Mouse (Mus musculus) lung, embryonic 15.5 days (tissue): Measurements from ENCODE around the gene Neurog1. TPM values are rescaled to one million over a fixed set of nuclear protein-coding genes. Genes with fewer than 3 reads are reported as not detected.

Experiments used
- ATAC-seq: fragments of 200-750 bp; cut with Nextera tagmentation; 2 replicates; pipeline ENCODE4 v1.8.0; 2017; ENCODE audit warnings: moderate number of reproducible peaks, borderline replicate concordance; ENCODE audit not compliant: low FRiP score, low TSS enrichment; ENCODE audit errors: extremely low read depth
- H3K27ac ChIP-seq: fragments of 300-500 bp; sonication (generic); 2 replicates; pipeline ENCODE4 v1.5.1; 2015; ENCODE audit warnings: moderate library complexity, mild to moderate bottlenecking, inconsistent platforms
- H3K27me3 ChIP-seq: fragments of 300-500 bp; sonication (generic); 2 replicates; pipeline ENCODE4 v1.6.1; 2015; ENCODE audit warnings: inconsistent platforms
- H3K36me3 ChIP-seq: fragments of 300-500 bp; sonication (generic); 2 replicates; pipeline ENCODE4 v1.6.1; 2015; ENCODE audit warnings: inconsistent platforms
- H3K4me1 ChIP-seq: fragments of 300-500 bp; sonication (generic); 2 replicates; pipeline ENCODE4 v1.6.1; 2015; ENCODE audit warnings: inconsistent platforms
- H3K4me2 ChIP-seq: fragments of 300-500 bp; sonication (generic); 2 replicates; pipeline ENCODE4 v1.6.1; 2015; ENCODE audit warnings: inconsistent platforms, mild to moderate bottlenecking, moderate library complexity
- H3K4me3 ChIP-seq: fragments of 300-500 bp; sonication (generic); 2 replicates; pipeline ENCODE4 v1.5.1; 2015; ENCODE audit warnings: mild to moderate bottlenecking, inconsistent platforms
- H3K9ac ChIP-seq: fragments of 300-500 bp; sonication (generic); 2 replicates; pipeline ENCODE4 v1.6.1; 2015; ENCODE audit warnings: inconsistent platforms
- H3K9me3 ChIP-seq: fragments of 300-500 bp; sonication (generic); 2 replicates; pipeline ENCODE4 v1.6.1; 2016; ENCODE audit warnings: inconsistent platforms
- WGBS: fragments of 180-500 bp; shearing (Covaris S2); methylation state at CpG from one replicate; pipeline ENCODE4 v1.1.7; 2015; 5-methylcytosine and 5-hydroxymethylcytosine counted together
- polyA plus RNA-seq: library from polyadenylated mRNA; unstranded; fragments of >200 nt; fragmentation: Nextera tagmentation; extraction: Ambion mirVana; gene quantifications from 2 replicates; pipeline ENCODE4 v1.2.1, GENCODE M21; 2015

Neurog1 gene
- polyA plus RNA-seq, 1 experiment from 2014 or later, result not detected

DNA sequence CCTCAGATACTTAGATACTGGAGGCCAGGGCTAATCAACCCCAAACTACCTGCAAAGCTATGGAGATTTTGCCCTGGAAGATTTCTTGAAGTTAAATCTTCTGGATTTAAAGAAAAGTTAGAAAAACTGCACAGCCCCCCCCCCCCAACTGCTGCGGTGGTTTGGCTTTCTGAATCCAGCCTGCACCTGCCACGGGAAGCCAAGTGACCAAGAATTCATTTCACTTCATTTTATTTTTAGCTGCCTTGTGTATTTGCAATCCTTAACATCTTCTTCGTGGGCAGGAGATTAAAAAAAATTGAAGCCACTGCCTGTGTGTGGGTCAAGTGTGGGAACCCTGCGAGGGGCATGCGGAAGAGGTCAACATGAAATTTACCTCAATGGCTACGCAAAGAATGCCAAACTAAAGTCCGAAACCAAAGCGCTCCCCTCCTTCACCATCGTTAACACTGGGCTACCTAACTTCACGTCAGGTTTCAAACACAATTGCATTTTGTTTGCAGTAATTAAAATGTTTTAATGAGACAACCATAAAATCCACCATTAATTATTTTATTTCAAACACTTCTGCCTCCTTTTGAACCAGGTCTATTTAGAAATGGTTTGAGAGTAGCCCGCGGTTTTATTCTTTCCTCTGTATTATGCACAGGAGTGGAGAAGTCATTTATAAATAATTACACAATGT, 5.6 kb upstream of the Neurog1 start:
- H3K9ac ChIP-seq, result no peak overlapping the region
- 6% methylated on average over 12 of the region's 12 CpGs for whole genome bisulfite sequencing
- peaks cover 98% of the 10 kb centered on the region for H3K27me3 ChIP-seq
- no peak for ATAC-seq
- H3K36me3 ChIP-seq, result no peaks in the 10 kb centered on the region
- H3K4me3 ChIP-seq, result no peak overlapping the region
- no peak overlapping the region for H3K4me2 ChIP-seq
- no peak overlapping the region for H3K27ac ChIP-seq
- no peaks in the 10 kb centered on the region for H3K9me3 ChIP-seq
- peaks cover 11% of the 10 kb centered on the region for H3K4me1 ChIP-seq

DNA sequence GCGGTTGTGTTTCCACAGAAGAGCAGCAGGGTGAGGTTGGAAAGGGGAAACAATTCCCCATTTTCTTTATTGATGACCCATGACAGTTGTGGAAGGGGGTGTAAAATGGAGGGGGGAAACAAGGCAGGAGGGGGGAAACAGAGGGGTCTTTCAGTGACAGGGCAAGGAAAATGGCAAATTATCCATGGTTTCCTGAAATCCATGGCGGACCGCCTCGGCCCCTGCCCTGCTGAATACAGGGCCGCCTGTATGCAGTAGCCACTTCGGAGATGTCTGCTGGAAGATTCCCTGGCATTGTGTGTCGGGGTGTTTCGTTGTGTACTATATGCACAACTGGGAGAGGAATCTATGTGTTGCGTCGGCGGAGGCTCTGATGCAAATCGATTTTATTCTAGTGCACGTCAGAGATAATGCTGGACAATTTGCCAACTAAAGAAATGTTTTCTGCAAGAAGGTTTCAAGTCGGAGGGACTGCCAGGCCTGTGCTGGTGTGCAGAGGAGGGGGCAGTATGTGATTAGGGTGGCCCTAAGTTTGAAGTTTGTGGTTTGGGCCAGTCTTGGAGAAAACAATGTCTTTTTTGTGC, 4.8 kb upstream of the Neurog1 start:
- Histone ChIP-seq H3K4me1 (peaks cover 16% of the 10 kb centered on the region), H3K9me3 (no peaks in the 10 kb centered on the region), H3K4me3 (no peak overlapping the region), H3K9ac (no peak overlapping the region), H3K4me2 (no peak overlapping the region), H3K36me3 (no peaks in the 10 kb centered on the region), H3K27ac (no peak overlapping the region), H3K27me3 (peaks cover 100% of the 10 kb centered on the region)
- ATAC-seq, result no peak
- 10% methylated on average over 14 of the region's 14 CpGs for WGBS

DNA sequence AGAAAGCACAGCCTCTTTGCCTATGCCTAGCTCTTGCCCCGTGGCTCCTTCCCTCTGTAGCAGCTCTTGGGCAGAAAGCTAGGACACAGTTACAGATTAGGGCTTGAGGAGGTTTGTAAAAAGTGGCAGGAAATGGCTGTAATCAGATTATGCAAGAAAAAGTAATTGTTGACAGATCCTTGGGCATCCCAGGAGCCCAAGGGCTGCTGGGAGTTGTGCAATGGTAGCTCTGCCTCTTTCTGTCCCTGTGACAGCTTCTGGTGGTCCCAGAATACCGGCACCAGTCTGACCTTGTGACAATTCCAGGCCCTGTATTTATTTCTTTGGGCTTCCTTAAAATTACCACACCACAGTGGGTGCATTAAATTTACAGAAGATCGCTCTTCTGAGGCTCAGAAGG, 1.4 kb upstream of the Neurog1 start:
- no peak overlapping the region for H3K27ac ChIP-seq
- no peak overlapping the region for H3K9ac ChIP-seq
- no peaks in the 10 kb centered on the region for H3K36me3 ChIP-seq
- 15% methylated on average over 3 of the region's 3 CpGs for WGBS
- ATAC-seq, result no peak
- H3K4me2 ChIP-seq, result no peak overlapping the region
- H3K4me3 ChIP-seq, result no peak overlapping the region
- peaks cover 100% of the 10 kb centered on the region for H3K27me3 ChIP-seq
- no peaks in the 10 kb centered on the region for H3K9me3 ChIP-seq
- H3K4me1 ChIP-seq, result peaks cover 12% of the 10 kb centered on the region

DNA sequence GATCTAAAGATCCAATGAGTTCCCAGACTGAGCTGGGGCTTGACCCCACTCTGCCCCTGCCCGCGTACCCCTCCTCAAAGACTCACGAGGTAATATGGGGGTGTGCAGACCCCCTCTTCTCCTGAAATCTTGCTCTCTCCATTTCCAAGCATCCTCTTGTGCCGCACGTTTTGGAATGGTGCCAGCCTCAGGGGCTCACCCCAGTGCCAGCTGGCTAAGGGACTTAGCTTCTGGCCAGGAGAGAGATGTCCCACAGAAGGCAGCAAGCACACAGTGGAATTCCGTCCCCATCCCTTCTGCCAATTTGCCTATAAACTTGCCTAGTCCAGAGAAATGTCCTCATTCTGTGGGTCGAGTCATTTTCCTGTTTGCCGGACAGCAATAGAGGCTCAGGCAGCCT, 820 bp upstream of the Neurog1 start:
- no peak overlapping the region for H3K4me2 ChIP-seq
- H3K9me3 ChIP-seq, result no peaks in the 10 kb centered on the region
- H3K9ac ChIP-seq, result no peak overlapping the region
- WGBS, result 8% methylated on average over 8 of the region's 8 CpGs
- H3K4me1 ChIP-seq, result peaks cover 12% of the 10 kb centered on the region
- no peak overlapping the region for H3K27ac ChIP-seq
- H3K27me3 ChIP-seq, result peaks cover 100% of the 10 kb centered on the region
- H3K36me3 ChIP-seq, result no peaks in the 10 kb centered on the region
- no peak for ATAC-seq
- H3K4me3 ChIP-seq, result peak overlapping the region; percentile 28; the same call in 1 of the 2 replicates

DNA sequence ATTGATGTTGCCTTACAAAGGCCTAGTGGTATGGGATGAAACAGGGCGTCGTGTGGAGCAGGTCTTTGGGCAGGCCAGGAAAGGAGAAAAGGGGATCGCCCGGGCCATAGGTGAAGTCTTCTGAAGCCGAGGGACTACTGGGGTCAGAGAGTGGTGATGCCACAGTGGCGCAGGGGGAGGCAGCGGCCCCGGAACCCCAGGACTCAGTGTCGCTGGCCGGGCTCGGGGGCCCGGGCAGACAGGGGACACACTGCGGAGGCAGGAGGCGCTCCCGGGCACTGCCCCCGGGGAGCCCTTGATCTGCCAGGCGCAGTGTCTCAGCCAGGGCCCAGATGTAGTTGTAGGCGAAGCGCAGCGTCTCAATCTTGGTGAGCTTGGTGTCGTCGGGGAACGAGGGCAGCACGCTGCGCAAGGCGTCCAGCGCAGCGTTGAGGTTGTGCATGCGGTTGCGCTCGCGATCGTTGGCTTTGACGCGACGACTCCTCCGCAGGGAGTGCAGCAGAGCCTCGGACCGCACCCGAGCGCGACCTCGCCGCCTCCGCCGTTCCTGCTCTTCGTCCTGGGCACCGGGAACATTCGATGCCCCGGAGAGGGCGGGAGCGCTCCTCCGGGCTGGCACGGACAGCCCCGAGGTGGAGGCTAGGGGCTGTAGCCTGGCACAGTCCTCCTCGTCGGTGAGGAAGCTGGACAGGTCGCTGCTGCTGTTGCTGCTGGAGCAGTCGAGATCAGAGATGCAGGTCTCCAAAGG, 613 bp downstream of the Neurog1 start:
- peaks cover 12% of the 10 kb centered on the region for H3K4me1 ChIP-seq
- no peaks in the 10 kb centered on the region for H3K36me3 ChIP-seq
- no peaks in the 10 kb centered on the region for H3K9me3 ChIP-seq
- WGBS, result 1% methylated on average over 59 of the region's 59 CpGs
- no peak for ATAC-seq
- H3K27ac ChIP-seq, result no peak overlapping the region
- H3K4me3 ChIP-seq, result peak overlapping the region; percentile 28; the same call in 1 of the 2 replicates
- H3K9ac ChIP-seq, result no peak overlapping the region
- H3K27me3 ChIP-seq, result peaks cover 100% of the 10 kb centered on the region
- peak overlapping the region; percentile 50; the same call in 1 of the 2 replicates for H3K4me2 ChIP-seq

DNA sequence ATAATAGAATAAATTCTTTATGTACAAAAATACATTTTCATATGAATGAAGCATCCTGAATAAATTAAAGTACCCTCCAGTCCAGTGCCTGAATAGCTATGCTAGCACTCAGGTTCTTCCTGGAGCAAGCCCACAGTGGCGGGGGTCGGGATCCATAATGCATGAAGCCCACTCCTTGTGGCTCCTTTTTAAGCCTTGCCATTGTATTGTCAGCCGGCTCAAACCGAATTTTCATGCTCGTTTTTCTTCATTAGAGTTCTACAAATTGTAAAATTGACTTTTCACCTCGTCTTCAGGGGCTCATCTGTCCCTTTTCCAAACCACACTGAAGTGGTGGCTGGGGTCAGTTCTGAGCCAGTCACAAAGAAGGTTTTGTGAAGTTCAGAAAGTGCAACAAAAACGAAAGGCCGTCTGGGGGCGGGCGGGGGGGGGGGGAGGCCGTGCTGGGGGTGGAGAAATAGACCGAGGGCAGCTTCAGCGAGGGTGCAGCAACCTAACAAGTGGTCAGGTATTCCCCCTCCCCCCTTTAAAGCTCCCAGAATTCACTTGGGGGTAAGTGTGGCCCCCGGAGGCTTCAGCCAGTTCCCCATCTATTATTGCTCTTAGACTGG, 1.3 kb downstream of the Neurog1 start:
- ATAC-seq, result no peak
- Histone ChIP-seq H3K4me1 (peaks cover 12% of the 10 kb centered on the region), H3K27ac (no peak overlapping the region), H3K9ac (no peak overlapping the region), H3K36me3 (no peaks in the 10 kb centered on the region), H3K9me3 (no peaks in the 10 kb centered on the region), H3K27me3 (peaks cover 100% of the 10 kb centered on the region), H3K4me3 (no peak overlapping the region), H3K4me2 (no peak overlapping the region)
- WGBS, result 2% methylated on average over 14 of the region's 14 CpGs

DNA sequence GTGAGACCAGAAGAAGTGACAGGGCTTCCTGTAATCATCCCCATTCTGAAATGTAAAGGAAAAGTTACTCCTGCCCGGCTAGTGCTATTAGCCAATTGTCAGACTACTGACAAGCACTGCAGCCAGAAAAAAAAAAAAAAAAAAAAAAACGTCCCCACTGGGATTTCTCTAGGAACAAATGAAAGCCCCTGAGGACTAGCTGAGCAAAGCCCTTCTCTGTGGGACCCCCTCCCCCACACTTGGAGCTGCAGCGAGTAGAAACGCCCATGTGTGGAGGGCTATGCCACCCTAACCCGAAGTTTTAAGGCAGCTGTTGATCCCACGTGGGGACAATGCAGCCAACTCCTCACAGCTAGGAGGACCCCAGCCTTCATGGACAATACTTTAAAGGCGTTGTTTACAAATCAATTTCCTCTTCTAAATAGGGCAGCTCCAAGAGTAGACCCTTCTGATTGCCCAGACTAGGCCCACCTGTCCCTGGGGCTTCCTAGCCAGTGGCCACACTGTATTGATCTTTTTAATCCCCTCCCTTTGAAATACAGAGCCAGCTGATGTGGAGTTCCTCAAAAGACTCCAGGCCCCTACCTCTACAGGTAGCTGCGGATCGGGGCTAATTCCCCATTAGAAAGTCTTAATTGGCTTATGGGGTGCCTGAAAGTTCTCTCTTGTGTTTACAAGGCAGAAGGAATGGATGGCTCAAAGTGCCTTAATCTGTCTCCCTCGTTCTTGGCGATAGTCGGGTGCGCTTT, 2.2 kb downstream of the Neurog1 start:
- H3K9me3 ChIP-seq, result no peaks in the 10 kb centered on the region
- H3K27ac ChIP-seq, result no peak overlapping the region
- H3K4me2 ChIP-seq, result no peak overlapping the region
- H3K27me3 ChIP-seq, result peaks cover 95% of the 10 kb centered on the region
- no peak overlapping the region for H3K9ac ChIP-seq
- peaks cover 12% of the 10 kb centered on the region for H3K4me1 ChIP-seq
- ATAC-seq, result no peak
- no peaks in the 10 kb centered on the region for H3K36me3 ChIP-seq
- H3K4me3 ChIP-seq, result no peak overlapping the region
- WGBS, result under 1% methylated on average over 13 of the region's 13 CpGs

DNA sequence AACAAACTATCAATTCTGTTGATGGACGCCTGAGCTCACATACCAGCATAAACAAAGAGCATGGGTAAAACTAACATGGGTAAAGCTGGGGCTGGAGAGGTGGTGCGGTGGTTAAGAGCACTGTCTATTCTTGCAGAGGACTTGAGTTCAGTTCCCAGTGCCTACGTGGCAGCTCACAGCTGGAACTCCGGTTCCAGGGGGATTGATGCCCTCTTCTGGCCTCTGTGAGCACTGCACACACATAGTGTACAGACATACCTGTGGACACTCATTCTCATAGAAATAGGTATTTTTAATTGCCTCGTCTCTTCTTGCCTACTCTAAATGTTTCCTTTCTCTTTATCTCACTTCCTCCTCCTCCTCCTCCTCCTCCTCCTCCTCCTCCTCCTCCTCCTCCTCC, 8.9 kb downstream of the Neurog1 start:
- ATAC-seq, result no peak
- H3K27me3 ChIP-seq, result peaks cover 28% of the 10 kb centered on the region
- no peaks in the 10 kb centered on the region for H3K36me3 ChIP-seq
- H3K9ac ChIP-seq, result no peak overlapping the region
- H3K4me2 ChIP-seq, result no peak overlapping the region
- WGBS, result 85% methylated on average over 5 of the region's 5 CpGs
- no peaks in the 10 kb centered on the region for H3K9me3 ChIP-seq
- no peak overlapping the region for H3K4me3 ChIP-seq
- H3K27ac ChIP-seq, result no peak overlapping the region
- H3K4me1 ChIP-seq, result 0 out of 2 replicates have a peak, but pooled peaks cover 7% of the 10 kb centered on the region

DNA sequence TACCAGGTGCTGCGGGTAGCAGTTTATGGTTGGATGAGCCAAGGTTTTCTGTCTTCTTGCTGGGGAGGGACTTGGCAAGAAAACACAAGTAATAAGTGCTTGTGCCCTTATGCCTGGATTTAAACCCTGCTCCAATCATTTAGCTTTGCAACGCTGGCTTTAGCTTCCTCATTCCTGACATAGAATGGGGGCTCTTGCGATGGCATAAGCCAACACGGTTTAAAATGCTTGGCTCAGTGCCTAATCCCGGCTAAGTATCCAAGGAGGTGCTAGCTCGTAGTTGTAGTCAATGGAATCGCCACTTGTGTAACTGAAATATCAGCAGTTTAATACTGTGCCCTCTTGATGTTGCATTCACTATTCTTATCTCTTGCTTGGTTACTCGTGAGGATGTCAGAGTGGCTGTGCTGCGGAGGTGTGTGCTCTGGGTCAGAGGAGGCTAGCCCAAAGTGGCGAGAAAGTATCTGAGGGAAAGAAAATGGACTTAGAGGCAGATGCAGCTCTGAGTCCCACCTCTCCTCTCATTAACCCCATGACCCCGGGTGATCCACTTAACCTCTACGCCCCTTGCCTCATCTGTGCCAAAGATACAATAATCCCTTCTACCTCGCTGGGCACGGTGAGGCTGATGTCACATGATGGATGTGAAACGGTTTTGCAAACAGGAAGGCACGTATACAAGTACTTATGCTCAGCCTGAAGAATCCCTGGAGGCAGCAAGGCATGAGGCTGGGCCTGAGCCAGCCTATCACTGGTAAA, 11.8 kb downstream of the Neurog1 start:
- Histone ChIP-seq H3K9me3 (no peaks in the 10 kb centered on the region), H3K4me1 (0 out of 2 replicates have a peak, but pooled peaks cover 7% of the 10 kb centered on the region), H3K36me3 (no peaks in the 10 kb centered on the region), H3K27ac (no peak overlapping the region), H3K4me2 (no peak overlapping the region), H3K9ac (no peak overlapping the region), H3K4me3 (no peak overlapping the region), H3K27me3 (peaks cover 13% of the 10 kb centered on the region)
- ATAC-seq, result no peak
- WGBS, result 42% methylated on average over 16 of the region's 16 CpGs

DNA sequence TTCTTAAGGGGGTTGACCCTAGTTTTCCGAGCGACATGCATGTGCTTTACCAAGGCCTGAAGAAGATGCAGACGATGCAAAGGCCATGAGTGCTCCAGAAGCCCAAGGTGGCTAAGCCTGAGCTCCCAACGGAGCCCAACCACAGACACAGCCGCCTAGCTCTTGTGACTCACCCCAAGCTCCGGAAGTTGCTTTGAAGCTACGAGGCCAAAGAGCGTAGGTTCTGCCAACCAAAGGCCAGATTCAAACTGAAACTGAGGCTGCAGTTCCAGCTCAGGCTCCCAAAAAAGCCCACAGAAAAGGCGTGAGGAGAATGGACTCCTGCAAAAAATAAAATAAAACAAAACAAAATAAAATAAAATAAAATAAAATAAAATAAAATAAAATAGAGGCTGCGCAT, 14.1 kb downstream of the Neurog1 start:
- H3K27ac ChIP-seq, result no peak overlapping the region
- no peak overlapping the region for H3K4me3 ChIP-seq
- no peaks in the 10 kb centered on the region for H3K9me3 ChIP-seq
- H3K9ac ChIP-seq, result no peak overlapping the region
- H3K36me3 ChIP-seq, result no peaks in the 10 kb centered on the region
- ATAC-seq, result no peak
- H3K4me1 ChIP-seq, result 0 out of 2 replicates have a peak, but pooled peaks cover 7% of the 10 kb centered on the region
- H3K4me2 ChIP-seq, result no peak overlapping the region
- H3K27me3 ChIP-seq, result peaks cover 25% of the 10 kb centered on the region
- WGBS, result 80% methylated on average over 10 of the region's 10 CpGs

DNA sequence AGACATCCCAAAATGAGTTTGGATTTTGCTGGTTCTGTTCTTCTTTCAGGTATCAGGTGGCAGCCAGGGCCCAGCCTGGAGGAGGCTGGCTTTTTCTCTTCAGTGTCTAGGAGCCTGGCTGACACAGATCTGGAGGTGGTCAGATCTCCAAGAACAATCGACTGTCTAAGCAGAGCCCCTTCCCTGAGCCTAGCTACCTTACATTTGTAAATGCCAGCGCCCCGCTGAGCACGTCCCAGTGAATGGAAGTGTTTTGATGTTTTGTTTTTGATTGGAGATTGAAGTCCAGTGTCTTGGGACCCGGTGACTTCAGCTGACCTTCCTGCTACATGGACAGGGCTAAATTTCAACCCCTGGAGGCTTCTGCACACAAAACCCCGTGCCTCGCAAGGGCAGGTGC, 15.8 kb downstream of the Neurog1 start:
- Histone ChIP-seq H3K9ac (no peak overlapping the region), H3K36me3 (no peaks in the 10 kb centered on the region), H3K4me1 (0 out of 2 replicates have a peak, but pooled peaks cover 7% of the 10 kb centered on the region), H3K9me3 (no peaks in the 10 kb centered on the region), H3K27me3 (peaks cover 36% of the 10 kb centered on the region), H3K27ac (no peak overlapping the region), H3K4me2 (no peak overlapping the region), H3K4me3 (no peak overlapping the region)
- WGBS, result 21% methylated on average over 7 of the region's 7 CpGs
- no peak for ATAC-seq
